Mouse (Mus musculus): ENCODE results near the gene Dab1.

DNA sequence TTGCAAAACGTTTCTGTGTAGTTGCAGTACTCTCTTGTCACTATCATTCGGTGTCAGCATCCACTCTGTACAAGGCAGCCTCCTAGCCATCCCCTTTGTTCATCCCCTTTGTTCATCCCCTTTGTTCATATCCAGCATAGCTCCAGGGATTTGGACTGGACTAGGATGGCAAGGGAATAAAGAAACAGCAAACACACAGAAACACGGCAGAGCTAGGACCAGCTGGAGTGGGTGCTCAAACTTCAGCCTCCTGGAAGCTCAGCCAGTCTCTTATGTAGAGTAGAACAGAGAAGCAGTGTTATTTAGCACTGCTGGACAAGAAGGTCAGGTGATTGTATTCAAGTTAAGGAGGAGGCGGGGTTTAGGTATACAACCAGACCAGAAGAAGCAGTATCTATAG is 853.8 kb downstream of the Dab1 start:
- no peak for TF ChIP-seq POLR2A (IDR thresholded peaks at IDR 0.05; ENCODE audit: insufficient read depth, low read depth, low read length)
- TF ChIP-seq CTCF (IDR thresholded peaks at IDR 0.05; ENCODE audit: insufficient read depth, low read depth, low read length): no peak

Data from olfactory bulb, adult 2 months (tissue).